Mouse (Mus musculus): ENCODE results near the gene Ykt6.
"Not testable (repeated sequence)": the region's sequence is repeated elsewhere in the genome, so short reads cannot be mapped to it uniquely, and the experiment has no call there.

GRCm38 (mm10) chr11:6005374-6006043 lies 50.0 kb downstream of the Ykt6 start:
- TF ChIP-seq CTCF, EP300 (IDR thresholded peaks at IDR 0.05; ENCODE audit: low read depth): not testable (repeated sequence)
